Mouse (Mus musculus): ENCODE results near the gene Slc35a2.

DNA sequence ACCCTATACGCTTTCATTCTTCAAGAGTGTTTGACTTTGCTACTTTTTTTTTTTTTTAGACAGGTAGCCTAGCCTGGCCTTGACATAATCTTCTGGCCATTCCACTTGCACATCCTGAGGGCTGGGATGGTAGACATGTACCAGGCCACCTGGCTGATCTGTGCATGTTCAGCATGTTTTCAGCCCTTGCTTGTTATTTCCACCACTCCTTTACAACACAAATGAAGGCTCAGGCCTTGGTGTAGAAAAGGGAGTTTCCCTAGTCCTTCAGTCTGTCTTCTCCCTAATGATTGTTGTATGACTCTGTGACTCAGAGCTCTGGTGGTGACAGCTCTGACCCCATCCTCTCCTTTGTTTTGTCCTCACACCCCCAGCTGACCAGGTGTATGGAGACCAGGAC is 16.7 kb upstream of the Slc35a2 start:
- TF ChIP-seq EP300 (IDR thresholded peaks at IDR 0.05; ENCODE audit: low read depth) (no peak), CTCF (IDR thresholded peaks at IDR 0.05; ENCODE audit: low read depth) (no peak)

Data from liver, embryonic 14.5 days (tissue).